Mouse (Mus musculus) c-Kit-positive CD71-positive TER-119-positive erythroid progenitor cells, embryonic 14.5 days (primary cell): ENCODE measurements around the gene Dpp6.

Experiments
- DNase-seq: peaks from one replicate; pipeline ENCODE4 v3.0.0-alpha.2; 2013; ENCODE audit warnings: low spot score

The Dpp6 gene

DNA sequence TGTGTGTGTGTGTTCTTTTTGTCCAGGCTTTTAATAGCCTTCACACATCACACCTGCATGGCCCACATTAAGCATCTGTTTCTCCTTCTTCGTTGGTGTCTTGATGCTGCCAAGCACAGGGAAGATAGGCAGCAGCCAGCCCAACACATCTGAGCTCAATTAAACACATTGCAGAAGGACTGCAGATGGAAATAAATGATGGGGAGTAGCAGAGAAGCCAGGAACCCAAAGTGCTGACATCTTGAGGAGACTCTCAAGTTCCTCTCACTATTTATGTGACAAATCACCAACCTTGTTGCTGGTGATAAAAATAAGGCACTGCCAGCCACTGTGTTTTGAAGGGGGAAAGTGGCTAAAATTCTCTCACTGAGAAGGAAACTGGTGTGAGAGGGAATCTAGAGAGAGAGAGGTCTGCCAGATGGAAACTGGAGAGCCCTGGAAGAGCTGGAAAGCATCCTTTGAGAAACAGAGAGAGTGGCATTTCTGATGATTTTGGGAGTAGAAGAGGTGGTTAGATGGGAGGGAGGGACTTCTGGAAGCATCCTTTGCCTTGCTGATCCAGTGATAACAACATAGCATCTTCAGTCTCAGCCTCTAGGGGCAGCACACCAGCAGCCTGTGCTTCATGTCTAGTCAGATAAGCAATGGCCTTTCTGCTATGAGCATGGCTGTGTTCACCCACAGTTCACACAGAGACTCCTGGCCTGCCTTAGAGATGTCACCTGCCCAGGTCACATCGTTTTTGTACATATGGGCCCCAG is 383.8 kb downstream of the Dpp6 start:
- no peak for DNase-seq

DNA sequence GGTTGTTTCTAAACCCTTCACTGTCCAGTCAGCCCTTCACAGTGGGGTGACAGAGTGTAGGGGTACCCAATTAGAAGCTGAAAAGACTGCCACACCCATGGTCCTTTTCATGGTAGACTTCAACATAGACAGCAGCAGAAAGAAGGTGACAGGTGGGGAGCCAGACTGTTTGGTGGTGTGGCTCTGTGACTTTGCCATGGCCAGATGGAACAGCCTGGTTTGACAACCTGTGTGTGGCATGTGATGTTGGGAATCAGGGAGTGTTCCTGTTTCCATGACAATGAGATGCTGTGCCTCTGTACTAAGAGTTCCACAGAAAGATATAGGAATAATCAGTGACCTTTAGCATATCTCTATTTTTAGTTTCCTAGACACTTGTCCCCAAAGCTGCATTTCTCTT is 386.1 kb downstream of the Dpp6 start:
- DNase-seq, result no peak

DNA sequence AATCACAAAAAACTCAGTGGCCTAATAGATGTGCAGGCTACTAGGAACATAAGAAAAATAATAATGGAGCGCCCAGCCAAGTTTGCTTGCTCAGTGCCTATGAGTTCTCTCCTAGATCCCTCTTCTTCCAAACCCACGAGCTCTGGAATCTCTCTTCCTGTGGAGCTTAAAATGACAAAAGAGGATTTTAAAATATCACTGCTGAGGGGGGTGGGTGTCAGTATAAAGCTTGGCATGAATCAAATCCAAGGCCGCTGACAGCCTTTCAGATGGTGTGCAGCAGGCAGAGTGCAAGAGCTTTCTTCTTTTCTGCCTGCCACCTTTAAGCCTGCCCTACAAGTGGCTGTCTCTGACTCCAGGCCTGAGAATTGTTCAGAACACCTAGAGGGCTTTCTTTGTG is 387.7 kb downstream of the Dpp6 start:
- no peak for DNase-seq

DNA sequence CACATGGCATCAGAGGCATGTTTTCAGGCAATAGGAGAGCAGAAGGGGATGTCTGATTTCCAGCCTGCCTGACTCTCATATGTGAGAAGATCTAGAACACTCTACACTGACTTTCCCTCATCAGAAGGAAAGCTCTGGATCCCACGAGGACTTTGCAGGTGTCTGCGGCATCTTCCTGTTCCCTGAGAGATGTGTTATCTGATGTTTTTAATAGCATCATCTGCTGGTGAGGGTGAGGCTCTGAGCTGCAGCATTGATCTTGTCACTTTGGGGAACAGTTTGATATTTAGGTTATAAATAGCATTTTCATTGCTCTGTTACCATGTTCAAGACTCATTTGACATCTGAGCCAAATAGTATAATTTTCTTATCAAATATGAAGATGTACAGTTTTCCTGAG is 388.8 kb downstream of the Dpp6 start:
- no peak for DNase-seq

DNA sequence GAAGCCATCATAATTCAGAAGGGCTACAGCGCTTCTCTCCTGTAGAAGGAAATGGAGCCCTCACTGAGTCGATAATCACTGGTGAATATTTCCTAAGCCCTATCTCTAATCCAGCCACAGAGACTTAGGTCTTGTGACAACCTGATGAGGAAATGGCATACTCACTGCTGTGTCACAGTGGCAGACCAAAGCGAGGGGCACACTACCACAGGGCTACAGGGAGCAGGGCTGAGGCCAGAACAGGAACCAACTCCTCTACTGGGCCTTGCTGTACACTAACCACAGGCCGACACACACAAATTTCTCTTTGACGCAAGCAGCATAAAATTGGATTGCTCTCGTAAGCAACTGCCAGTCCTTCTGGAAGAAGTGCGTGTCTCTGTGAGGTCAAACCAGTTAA is 389.2 kb downstream of the Dpp6 start:
- DNase-seq, result no peak

DNA sequence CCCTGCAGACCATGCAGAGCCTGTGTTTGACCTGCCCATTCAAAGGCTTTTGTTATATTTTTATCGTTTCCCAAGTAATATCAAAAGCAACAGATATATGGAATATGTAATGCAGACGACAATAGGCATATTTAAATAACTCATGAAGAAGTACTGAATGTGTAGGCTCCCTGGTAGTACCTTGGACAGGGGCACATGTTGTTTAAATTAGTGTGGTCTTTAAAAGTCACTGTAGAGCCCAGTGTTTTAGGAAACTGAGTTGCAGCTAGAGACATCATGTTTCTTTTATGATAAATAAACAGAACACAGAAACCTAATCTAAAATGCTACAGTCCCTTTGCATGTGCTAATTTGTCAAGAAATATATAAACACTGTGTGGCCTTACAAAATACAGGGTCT is 403.1 kb downstream of the Dpp6 start:
- DNase-seq, result no peak

DNA sequence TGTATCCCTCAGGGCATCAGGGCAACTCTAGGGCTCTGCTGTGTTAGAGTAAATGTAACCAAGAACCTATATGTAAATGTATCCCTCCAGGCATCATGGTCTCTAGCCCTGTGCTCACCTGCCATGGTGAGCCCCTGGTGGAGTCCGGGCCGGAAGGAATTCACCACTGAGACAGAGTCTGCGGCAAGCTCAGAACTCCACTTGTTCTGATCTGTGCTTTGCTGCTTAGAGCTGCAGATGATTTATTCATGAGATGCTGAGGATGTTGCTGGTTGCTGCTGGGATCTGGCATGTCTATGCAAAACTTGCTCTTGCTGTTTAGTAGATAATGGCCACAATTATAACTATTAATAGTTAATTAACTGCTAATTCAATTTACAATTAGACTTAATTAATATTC is 425.1 kb downstream of the Dpp6 start:
- no peak for DNase-seq

DNA sequence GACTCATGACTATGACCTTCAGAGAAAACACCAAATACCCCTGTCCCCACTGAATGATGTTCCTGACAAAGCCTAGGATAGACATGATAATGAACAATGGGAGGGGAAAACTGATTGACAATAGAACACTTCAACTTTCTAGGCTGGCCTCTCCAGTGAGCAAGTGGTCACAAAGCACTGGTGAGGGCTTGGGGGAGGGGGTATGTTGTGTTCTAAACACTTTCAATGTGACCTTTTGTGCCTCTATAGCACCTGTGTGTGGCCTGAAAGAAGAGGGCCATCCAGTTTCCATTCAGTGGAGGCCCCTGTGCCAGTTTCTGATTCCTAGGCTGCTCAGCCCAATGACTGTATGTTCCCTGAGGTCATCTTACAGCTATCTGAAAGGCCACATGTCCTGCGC is 426.2 kb downstream of the Dpp6 start:
- DNase-seq, result no peak

DNA sequence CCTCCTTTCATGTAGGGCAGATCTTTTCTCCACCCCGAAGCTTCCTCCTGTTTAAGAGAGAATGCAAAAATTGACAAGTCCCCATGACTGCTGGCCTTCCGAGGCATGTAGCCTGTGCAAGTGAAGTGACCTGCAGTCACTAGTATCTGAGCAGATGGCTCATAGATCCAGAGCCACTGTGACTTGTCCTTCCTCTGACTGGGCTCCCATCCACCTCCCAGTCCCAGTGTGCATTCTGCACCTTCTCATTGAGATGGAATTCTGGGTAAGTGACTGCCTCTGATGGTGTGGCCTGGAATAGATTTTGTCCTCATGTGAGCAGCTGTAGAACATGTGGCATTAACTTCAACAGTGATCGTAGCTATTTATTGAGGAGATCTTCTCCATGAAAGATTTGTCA is 430.8 kb downstream of the Dpp6 start:
- no peak for DNase-seq

DNA sequence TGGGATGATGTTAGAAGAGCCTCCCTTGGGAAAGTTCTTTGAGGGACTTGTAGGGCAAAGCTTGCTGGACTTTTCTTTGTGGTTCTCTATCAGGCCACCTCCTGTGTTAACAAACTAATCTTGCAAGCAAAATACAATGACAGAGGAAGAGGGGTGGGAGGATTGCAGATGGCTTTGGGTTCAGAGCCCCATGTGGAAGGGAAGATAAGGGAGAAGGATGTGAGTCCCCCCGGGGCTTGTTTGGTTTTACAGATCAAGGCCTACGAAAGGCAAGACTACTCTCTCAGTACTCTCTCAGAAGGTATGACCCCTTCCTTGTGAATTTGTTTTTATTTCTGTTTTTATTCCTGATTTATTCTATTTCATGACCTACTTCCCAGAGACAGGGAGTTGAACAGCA is 431.7 kb downstream of the Dpp6 start:
- no peak for DNase-seq

DNA sequence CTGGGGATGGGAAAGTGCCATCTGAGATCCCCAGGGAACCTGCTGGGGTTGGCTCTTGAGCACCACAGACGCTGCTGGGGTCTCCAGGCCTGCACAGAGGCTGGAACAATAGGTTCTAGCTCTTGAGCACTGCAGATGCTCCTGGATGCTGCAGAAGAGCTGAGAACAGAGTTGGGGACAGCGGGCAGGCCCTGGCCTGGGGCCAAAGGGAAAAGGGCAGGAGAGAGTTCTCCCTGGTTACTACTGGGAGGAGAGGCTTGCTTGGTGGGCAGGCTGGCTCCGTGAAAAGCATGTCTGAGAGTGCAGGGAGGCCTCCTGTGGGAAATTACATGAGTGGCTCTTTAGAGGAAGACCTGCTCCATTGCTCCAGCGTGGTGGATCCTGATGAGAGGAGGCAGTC is 432.9 kb downstream of the Dpp6 start:
- no peak for DNase-seq

DNA sequence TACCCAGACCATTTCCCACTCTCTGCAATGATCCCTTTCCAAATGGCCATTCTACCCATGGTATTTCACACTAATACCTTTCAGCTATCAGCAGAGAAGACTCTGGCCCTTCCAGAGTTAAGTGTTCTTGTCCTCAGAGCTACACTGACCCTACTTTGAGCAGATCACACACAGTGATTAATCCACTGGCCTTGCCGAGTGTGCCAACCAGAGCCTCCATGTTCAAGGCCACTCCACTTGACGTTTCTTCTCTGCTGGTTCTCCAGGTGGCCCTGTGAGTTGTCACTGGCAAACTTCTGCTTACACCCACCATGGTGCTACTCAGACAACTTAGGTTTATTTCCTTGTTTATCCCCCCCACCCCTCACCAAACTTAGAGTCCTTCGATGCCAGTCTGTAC is 433.9 kb downstream of the Dpp6 start:
- no peak for DNase-seq

DNA sequence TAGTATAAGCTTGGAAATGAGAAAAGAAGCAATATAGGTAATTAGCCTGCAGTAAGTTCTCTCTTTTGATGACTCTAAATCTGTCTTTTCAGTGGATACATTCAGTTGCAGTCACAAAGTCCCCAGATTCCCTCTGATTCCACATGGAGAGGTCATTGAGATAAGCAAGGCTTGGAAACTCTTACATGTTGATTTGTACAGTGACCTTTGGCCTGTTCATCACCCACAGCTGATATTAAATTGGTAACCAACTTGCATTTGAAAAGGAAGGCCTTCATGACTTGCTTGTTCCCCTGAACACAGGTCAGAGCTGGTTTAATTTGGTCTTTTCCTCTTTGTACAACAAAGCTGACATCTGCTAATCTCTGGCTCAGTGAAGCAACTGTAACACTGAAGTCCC is 434.4 kb downstream of the Dpp6 start:
- no peak for DNase-seq

DNA sequence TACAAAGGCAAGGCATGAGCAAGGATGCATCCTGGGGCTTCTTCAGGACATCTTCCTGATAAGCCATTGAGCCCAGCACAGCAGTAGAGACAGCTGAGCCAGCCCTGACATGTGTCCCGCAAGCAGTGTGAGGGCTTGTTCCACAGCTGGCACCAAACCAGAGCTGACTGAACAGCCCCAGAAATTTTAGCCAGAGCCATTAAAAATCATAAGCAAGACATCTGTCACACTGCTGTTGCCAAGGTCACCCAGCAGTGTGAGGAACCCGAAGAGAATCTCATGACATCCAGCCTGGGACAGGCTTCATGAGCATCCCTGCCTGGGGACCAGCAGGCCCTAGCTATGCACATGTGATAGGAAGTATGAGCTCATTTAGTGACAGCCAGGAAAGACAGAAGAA is 438.2 kb downstream of the Dpp6 start:
- DNase-seq, result no peak

DNA sequence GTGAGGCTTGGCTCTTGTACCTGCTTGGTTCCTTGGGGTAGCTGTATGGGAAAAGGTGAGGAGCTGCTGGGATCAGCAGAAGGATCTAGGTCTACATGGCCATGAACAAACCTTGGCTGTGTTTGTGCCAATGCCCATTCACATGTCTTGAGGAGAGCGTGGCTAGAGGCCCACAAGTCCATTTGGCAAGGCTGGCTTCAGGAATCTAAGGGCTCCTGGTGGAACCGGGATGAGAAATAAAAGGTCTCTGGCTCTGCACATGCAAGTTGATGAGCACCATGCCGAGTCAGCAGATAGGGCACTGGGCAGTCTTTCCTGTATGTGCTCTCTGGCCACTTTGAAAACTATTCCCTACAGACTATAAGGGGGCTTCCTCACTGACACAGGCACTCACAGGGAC is 441.6 kb downstream of the Dpp6 start:
- no peak for DNase-seq

DNA sequence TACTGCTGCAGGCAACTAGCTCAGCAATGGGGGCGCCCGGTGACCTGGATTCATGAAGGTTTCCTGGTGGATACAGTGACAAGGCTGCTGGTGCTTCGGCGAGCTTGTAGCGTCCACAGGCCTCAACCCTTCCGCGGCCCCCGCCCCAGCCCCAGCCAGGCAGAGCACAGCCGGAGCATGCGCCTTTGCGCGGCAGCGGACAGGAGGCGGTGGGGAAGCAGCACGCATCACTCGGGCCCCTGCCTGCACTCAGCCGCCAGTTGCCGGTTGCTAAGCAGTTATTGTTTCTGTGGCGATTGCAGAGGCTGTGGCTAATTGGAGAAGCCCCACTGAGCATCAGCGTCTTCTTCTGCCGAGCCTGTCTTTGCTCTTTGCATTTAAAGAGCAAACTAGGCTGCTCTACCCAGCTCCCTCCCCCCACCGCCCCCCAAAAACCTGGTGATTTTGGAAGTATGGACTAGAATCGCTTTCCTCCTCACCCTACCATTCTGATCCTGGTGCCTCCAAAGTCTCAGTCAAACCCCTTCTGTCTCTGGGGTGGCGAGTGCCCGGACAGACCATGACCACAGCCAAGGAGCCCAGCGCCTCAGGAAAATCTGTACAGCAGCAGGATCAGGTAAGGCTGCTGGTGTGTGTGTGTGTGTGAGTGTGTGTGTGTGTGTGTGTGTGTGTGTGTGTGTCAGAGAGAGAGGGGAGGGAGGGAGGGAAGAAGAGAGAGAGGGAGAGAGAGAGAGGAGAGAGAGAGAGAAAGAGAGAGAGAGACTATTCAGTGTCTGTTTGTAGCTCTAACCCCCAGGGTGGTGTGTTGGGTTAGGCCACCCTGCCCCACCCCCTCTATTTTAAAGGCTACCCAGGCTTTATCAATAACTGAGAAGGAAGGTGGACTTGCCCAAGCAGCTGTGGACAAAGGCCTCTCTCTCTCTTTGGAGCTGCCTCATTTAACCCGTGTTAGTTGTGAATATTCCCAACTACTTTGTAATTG is 445.0 kb downstream of the Dpp6 start:
- DNase-seq, result no peak

DNA sequence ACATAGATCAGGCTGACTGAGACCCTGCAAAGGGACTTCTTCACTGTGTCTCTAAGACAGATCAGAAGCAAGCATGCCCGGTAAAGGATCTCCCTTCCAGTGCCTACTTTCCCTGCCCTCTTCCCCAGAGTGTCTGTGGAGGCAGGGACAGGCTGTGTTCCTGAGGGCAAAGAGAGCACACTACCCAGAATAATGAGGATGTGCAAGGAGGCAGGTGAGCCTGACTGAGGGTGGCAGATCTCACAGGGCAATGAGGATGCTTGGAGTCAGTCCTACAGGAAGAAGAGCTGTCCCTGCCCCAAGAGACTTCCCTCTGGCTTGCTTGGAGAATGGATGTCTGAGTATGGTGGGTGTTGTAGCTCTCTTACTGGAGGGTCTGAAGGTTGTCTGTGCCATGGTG is 445.7 kb downstream of the Dpp6 start:
- DNase-seq, result no peak

DNA sequence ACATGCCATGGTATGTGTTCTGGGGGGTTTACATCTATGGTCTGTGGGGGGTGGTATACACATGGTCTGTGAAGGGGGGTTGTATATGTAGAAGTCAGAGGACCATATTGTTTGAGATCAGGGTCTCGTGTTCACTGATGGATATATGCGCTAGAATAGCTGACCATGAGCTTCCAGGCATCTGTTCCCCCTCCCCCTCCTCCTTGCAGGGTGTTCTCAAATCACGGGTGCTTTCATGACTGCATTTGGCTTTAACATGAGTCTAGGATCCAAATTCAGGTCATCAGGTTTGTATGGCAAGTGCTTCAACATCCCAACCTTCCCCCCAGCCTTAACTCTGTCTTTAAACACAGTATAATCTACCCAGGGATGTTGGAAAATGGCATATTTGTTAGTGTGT is 448.3 kb downstream of the Dpp6 start:
- no peak for DNase-seq

DNA sequence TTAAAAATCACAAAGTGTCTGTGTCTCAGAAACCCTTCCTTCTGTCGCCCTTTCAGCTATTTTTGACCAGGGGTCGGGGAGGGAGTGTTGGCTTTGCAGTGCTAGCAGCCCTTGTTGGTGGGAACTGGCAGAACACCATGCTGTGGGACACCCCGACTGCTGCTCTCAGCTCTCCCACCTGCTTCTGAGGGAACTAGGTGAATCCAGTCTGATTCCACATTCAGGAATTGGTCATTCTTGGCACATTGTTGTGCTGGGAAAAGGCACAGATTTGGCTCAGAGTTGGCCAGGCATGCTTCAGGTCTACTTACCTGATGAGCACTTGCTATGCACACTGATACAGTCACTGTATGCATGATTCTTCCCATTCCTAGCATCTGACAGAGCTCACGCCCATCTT is 454.3 kb downstream of the Dpp6 start:
- DNase-seq, result no peak

DNA sequence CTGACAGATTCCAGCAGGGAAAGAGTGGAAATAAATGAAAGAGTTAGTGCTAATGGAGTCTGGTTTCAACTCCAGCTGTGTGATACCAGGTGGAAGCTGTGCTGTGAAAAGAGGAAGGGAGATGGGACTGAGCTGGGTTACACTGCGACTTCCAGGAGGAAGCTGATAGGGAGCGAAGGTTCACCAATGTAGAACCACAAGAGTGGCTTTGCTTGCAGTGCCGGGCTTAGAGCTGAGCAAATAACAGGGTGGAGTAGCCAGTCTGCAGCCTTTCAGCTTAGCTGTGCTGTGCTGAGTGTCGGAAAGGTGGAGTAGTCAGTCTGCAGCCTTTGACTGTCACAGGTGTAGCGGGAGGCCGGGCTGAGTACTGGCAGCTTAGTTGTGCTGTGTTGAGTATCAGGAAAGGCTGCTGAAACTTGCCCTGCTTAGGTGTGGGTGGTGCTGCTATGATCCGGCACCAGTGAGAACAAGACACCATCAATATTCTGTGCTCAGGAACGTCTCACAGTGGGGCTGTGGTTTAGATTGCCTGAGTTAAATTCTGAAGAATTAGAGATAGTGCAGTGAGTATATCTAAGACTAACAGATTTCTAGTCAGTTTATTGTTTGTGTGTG is 457.9 kb downstream of the Dpp6 start:
- DNase-seq, result no peak

DNA sequence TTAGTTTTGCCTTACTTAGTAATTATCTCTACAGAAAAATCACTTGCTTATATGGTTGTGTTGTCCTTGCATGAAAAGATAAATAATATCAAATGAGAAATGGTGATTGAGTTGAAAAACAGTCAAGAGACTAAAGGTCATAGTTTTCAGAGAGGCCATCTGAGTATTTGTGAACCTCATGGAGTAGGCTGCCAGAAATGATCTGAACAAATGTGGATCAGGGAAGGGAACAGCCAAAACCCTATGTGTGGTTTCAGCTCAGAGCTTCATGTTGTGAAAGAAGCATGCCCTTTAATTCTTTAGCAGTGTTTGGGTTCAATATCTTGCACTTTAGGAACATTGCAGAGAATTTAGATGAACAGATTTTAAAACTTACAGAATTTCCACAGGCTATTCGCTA is 458.9 kb downstream of the Dpp6 start:
- no peak for DNase-seq

DNA sequence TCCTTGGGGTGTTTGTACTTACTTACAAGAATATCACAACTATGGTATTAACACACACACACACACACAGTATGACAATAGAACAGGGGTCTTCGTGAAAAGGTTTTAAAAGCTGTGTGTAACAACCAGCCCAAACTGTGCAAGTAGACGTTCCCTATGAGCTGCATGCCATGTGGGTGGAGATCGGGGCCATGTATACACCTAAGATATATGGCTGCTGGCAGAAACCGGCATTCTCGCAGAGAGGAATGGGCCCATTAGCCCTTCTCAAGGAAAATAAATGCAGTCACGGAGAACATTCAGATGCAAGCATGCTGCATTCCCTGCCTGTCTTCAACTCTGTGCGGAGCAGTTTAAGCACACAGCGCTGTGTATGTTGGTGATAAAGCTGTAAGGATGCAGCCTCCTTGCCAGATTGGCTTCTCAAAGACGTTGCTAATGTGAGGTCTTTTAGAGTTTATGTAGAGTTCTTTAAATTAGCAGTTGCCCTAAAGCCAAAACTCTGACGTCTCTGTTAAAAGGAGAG is 461.2 kb downstream of the Dpp6 start:
- DNase-seq, result no peak

DNA sequence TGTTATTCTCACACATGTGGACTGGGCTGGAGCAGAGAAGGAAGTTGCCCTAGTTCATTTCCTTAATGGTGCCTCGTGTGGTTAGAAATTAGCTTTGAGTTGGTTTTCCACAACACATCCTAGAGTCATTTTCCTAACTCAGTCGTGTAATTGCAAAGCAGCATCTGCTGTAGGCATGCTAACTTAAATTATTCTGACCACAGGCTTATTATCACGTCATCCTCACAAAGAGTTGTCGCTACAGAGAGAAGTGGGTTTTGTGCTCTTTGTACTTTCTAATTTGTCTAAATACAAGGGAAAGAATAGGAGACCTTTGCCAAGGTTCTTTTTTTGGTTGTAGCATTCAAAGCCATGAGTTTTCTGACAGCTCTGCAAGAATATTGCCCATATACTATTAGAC is 469.9 kb downstream of the Dpp6 start:
- no peak for DNase-seq
